Mouse (Mus musculus) lung, embryonic 14.5 days (tissue): Measurements from ENCODE around the gene Stac. TPM values are rescaled to one million over a fixed set of nuclear protein-coding genes. Genes with fewer than 3 reads are reported as not detected.

Experiments used
- ATAC-seq: fragments of 200-750 bp; cut with Nextera tagmentation; 2 replicates; pipeline ENCODE4 v1.8.0; 2017; ENCODE audit warnings: mild to moderate bottlenecking, moderate TSS enrichment, moderate library complexity; ENCODE audit not compliant: insufficient read depth
- DNase-seq: peaks from one replicate; pipeline ENCODE4 v3.0.0-alpha.2; 2015
- H3K27ac ChIP-seq: fragments of 300-500 bp; sonication (generic); 2 replicates; pipeline ENCODE4 v1.5.1; 2014; ENCODE audit warnings: low read depth, mild to moderate bottlenecking, moderate library complexity
- H3K27me3 ChIP-seq: fragments of 300-500 bp; sonication (generic); 2 replicates; pipeline ENCODE4 v1.6.1; 2014; ENCODE audit warnings: low read length, control low read depth; ENCODE audit not compliant: insufficient read depth
- H3K36me3 ChIP-seq: fragments of 300-500 bp; sonication (generic); 2 replicates; pipeline ENCODE4 v1.6.1; 2014; ENCODE audit warnings: control low read depth; ENCODE audit not compliant: insufficient read depth
- H3K4me1 ChIP-seq: fragments of 300-500 bp; sonication (generic); 2 replicates; pipeline ENCODE4 v1.6.1; 2014; ENCODE audit warnings: antibody characterized with exemption, control low read depth; ENCODE audit not compliant: insufficient read depth
- H3K4me2 ChIP-seq: fragments of 300-500 bp; sonication (generic); 2 replicates; pipeline ENCODE4 v1.6.1; 2014; ENCODE audit warnings: mild to moderate bottlenecking
- H3K4me3 ChIP-seq: fragments of 300-500 bp; sonication (generic); 2 replicates; pipeline ENCODE4 v1.5.1; 2014; ENCODE audit warnings: low read depth, low read length
- H3K9ac ChIP-seq: fragments of 300-500 bp; sonication (generic); 2 replicates; pipeline ENCODE4 v1.6.1; 2014
- H3K9me3 ChIP-seq: fragments of 300-500 bp; sonication (generic); 2 replicates; pipeline ENCODE4 v1.6.1; 2016; ENCODE audit warnings: low read depth, low read length, control low read depth
- CTCF ChIP-seq: IDR thresholded peaks from 2 replicates; pipeline ENCODE4 v1.5.1; 2016; ENCODE audit warnings: antibody characterized with exemption, low read depth
- WGBS: fragments of 180-500 bp; shearing (Covaris S2); extraction: QIAGEN DNeasy Blood & Tissue Kit; methylation state at CpG from one replicate; pipeline ENCODE4 v1.1.7; 2014; 5-methylcytosine and 5-hydroxymethylcytosine counted together
- polyA plus RNA-seq: library from polyadenylated mRNA; unstranded; fragments of >200 nt; fragmentation: Nextera tagmentation; extraction: Ambion mirVana; gene quantifications from 2 replicates; pipeline ENCODE4 v1.2.1, GENCODE M21; 2014

Gene Stac
- polyA plus RNA-seq, 1 experiment from 2014 or later: 0.12 TPM

DNA sequence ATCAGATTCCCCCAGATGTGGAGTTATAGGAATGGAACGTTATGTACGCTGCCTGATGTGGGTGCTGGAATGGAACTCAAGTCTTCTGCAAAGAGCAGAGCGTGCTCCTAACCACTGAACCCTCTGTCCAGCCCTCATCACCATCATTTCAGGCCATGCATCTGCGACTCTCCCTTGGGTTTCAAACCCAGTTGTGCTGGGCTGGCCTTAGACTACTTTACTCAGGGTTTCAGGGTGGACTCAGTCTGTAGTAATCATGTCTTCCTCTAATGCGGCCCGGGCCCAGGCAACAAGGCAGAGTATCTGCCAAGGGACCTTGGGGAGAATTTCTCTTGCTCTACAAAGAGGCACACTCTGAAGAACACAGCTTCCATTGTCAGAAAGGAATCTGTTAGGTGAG, 126.0 kb downstream of the Stac start:
- Histone ChIP-seq H3K27ac (no peak overlapping the region), H3K4me2 (no peak overlapping the region), H3K4me3 (no peak overlapping the region), H3K36me3 (no peaks in the 10 kb centered on the region), H3K27me3 (no peaks in the 10 kb centered on the region), H3K9ac (no peak overlapping the region), H3K4me1 (0 out of 2 replicates have a peak, but pooled peaks cover 5% of the 10 kb centered on the region), H3K9me3 (no peaks in the 10 kb centered on the region)
- ATAC-seq (no peak), DNase-seq (no peak)
- 94% methylated on average over 6 of the region's 6 CpGs for WGBS
- TF ChIP-seq CTCF: no peak

GRCm38 (mm10) chr9:111563226-111563625, 126.9 kb downstream of the Stac start:
- no peak for ATAC-seq

GRCm38 (mm10) chr9:111562217-111562988, 127.7 kb downstream of the Stac start:
- H3K4me1 ChIP-seq: 0 out of 2 replicates have a peak, but pooled peaks cover 5% of the 10 kb centered on the region
- H3K27me3 ChIP-seq: no peaks in the 10 kb centered on the region
- no peak overlapping the region; the same call in 1 of the 2 replicates for H3K9ac ChIP-seq
- peak; percentile 49; the same call in 1 of the 2 replicates for ATAC-seq
- TF ChIP-seq CTCF: no peak
- H3K36me3 ChIP-seq: no peaks in the 10 kb centered on the region
- H3K27ac ChIP-seq: peak overlapping the region; percentile 24; the same call in 1 of the 2 replicates
- H3K9me3 ChIP-seq: no peaks in the 10 kb centered on the region
- no peak for DNase-seq
- no peak overlapping the region for H3K4me2 ChIP-seq
- 41% methylated on average over 19 of the region's 19 CpGs for WGBS
- H3K4me3 ChIP-seq: no peak overlapping the region

More at GRCm38 (mm10) chr9:111563226-111563625, 126.9 kb downstream of the Stac start:
- no peak for DNase-seq
- no peak overlapping the region for H3K9ac ChIP-seq
- no peaks in the 10 kb centered on the region for H3K36me3 ChIP-seq
- no peak overlapping the region; the same call in 1 of the 2 replicates for H3K27ac ChIP-seq
- no peak for TF ChIP-seq CTCF
- 68% methylated on average over 7 of the region's 7 CpGs for WGBS
- 0 out of 2 replicates have a peak, but pooled peaks cover 5% of the 10 kb centered on the region for H3K4me1 ChIP-seq
- no peaks in the 10 kb centered on the region for H3K27me3 ChIP-seq
- H3K4me3 ChIP-seq: no peak overlapping the region
- no peaks in the 10 kb centered on the region for H3K9me3 ChIP-seq
- H3K4me2 ChIP-seq: no peak overlapping the region

DNA sequence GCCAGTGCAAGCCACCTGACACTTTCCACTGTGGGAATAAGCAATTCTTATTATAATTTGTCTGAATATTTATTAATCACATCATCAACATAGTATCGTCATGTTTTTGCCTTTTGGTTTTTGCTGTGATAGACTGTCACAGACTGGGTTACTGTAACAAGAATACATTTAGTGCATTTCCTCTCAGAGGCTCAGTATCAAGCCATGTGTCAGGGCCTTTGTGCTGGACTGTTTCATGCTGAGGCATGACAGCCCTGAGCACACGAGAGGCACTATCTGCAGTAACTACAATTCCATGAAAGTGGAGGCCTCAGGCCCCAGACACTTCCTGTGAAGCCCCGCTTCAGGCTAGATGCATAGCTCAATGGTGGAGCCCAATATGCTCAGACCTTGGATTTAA, 133.4 kb downstream of the Stac start:
- Histone ChIP-seq H3K9me3 (no peaks in the 10 kb centered on the region), H3K27ac (no peak overlapping the region), H3K4me3 (no peak overlapping the region), H3K27me3 (no peaks in the 10 kb centered on the region), H3K4me1 (no peaks in the 10 kb centered on the region), H3K9ac (no peak overlapping the region), H3K36me3 (no peaks in the 10 kb centered on the region), H3K4me2 (no peak overlapping the region)
- WGBS: 58% methylated on average over 3 of the region's 3 CpGs
- TF ChIP-seq CTCF: no peak
- ATAC-seq: no peak
- DNase-seq: no peak

- no peak overlapping the region for H3K27ac ChIP-seq
- no peaks in the 10 kb centered on the region for H3K4me1 ChIP-seq
- H3K9me3 ChIP-seq: no peaks in the 10 kb centered on the region
- no peak for TF ChIP-seq CTCF
- H3K36me3 ChIP-seq: no peaks in the 10 kb centered on the region
- no peak overlapping the region for H3K4me3 ChIP-seq
- 24% methylated on average over 3 of the region's 3 CpGs for WGBS
- no peak overlapping the region for H3K9ac ChIP-seq
- ATAC-seq (peak; percentile 84), DNase-seq (peak; percentile 68)
- H3K4me2 ChIP-seq: no peak overlapping the region
- H3K27me3 ChIP-seq: no peaks in the 10 kb centered on the region
Measured at GRCm38 (mm10) chr9:111552865-111553264, 137.3 kb downstream of the Stac start.

GRCm38 (mm10) chr9:111551461-111552190, 138.5 kb downstream of the Stac start:
- DNase-seq (peak; percentile 58), ATAC-seq (no peak)
- Histone ChIP-seq H3K4me2 (no peak overlapping the region), H3K27ac (no peak overlapping the region), H3K9me3 (no peaks in the 10 kb centered on the region), H3K9ac (no peak overlapping the region), H3K36me3 (no peaks in the 10 kb centered on the region), H3K4me3 (no peak overlapping the region), H3K4me1 (no peaks in the 10 kb centered on the region), H3K27me3 (no peaks in the 10 kb centered on the region)
- peak; percentile 79 for TF ChIP-seq CTCF
- 63% methylated on average over 15 of the region's 15 CpGs for WGBS

- Histone ChIP-seq H3K27me3 (no peaks in the 10 kb centered on the region), H3K9me3 (no peaks in the 10 kb centered on the region), H3K36me3 (no peaks in the 10 kb centered on the region), H3K27ac (no peak overlapping the region), H3K9ac (no peak overlapping the region), H3K4me2 (no peak overlapping the region), H3K4me1 (no peaks in the 10 kb centered on the region), H3K4me3 (no peak overlapping the region)
- WGBS: 62% methylated on average over 8 of the region's 8 CpGs
- no peak for ATAC-seq
- no peak for DNase-seq
- no peak for TF ChIP-seq CTCF
Measured at GRCm38 (mm10) chr9:111550963-111551321, 139.2 kb downstream of the Stac start.
